Mouse (Mus musculus) intestine, embryonic 14.5 days (tissue): ENCODE results near the gene Slain1. TPM values are rescaled to one million over a fixed set of nuclear protein-coding genes. Genes with fewer than 3 reads are reported as not detected.

Experiments
- ATAC-seq: fragments of 200-750 bp; cut with Nextera tagmentation; replicated peaks from 2 replicates; pipeline ENCODE4 v1.8.0; 2017; ENCODE audit warnings: low read depth, moderate number of reproducible peaks, moderate TSS enrichment, moderate library complexity; ENCODE audit not compliant: low FRiP score, low TSS enrichment
- DNase-seq: peaks from one replicate; pipeline ENCODE4 v3.0.0-alpha.2; 2018; ENCODE audit warnings: low spot score
- H3K27ac ChIP-seq: fragments of 300-500 bp; sonication (generic); 2 replicates; pipeline ENCODE4 v1.5.1; 2014; ENCODE audit warnings: low read depth, mild to moderate bottlenecking, control low read depth
- H3K27me3 ChIP-seq: fragments of 300-500 bp; sonication (generic); replicated peaks from 2 replicates; pipeline ENCODE4 v1.6.1; 2014; ENCODE audit warnings: low read length, control low read depth; ENCODE audit not compliant: control insufficient read depth, insufficient read depth
- H3K36me3 ChIP-seq: fragments of 300-500 bp; sonication (generic); 2 replicates; pipeline ENCODE4 v1.6.1; 2014; ENCODE audit warnings: low read length, control low read depth; ENCODE audit not compliant: control insufficient read depth, insufficient read depth
- H3K4me1 ChIP-seq: fragments of 300-500 bp; sonication (generic); replicated peaks from 2 replicates; pipeline ENCODE4 v1.6.1; 2014; ENCODE audit warnings: low read length, control low read depth, mixed read lengths; ENCODE audit not compliant: control insufficient read depth, insufficient read depth
- H3K4me2 ChIP-seq: fragments of 300-500 bp; sonication (generic); 2 replicates; pipeline ENCODE4 v1.6.1; 2014; ENCODE audit warnings: low read length
- H3K4me3 ChIP-seq: fragments of 300-500 bp; sonication (generic); 2 replicates; pipeline ENCODE4 v1.5.1; 2014; ENCODE audit warnings: low read depth, low read length, control low read depth, mixed read lengths
- H3K9ac ChIP-seq: fragments of 300-500 bp; sonication (generic); 2 replicates; pipeline ENCODE4 v1.6.1; 2014; ENCODE audit warnings: mild to moderate bottlenecking, low read length
- H3K9me3 ChIP-seq: fragments of 300-500 bp; sonication (generic); 2 replicates; pipeline ENCODE4 v1.6.1; 2016; ENCODE audit warnings: low read length, control low read depth; ENCODE audit not compliant: control insufficient read depth
- WGBS: fragments of 180-500 bp; shearing (Covaris S2); extraction: QIAGEN DNeasy Blood & Tissue Kit; methylation state at CpG from one replicate; pipeline ENCODE4 v1.1.7; 2014; 5-methylcytosine and 5-hydroxymethylcytosine counted together
- polyA plus RNA-seq: library from polyadenylated mRNA; unstranded; fragments of >200 nt; fragmentation: Nextera tagmentation; extraction: Ambion mirVana; gene quantifications from 2 replicates; pipeline ENCODE4 v1.2.1, GENCODE M21; 2014

The Slain1 gene
- 3.2 and 4.1 TPM in 2 replicates for polyA plus RNA-seq

- Histone ChIP-seq H3K27ac (peak within 1 kb of the TSS; percentile 77), H3K9me3 (no peaks in the 10 kb centered on the region), H3K9ac (peak within 1 kb of the TSS; percentile 52), H3K27me3 (peaks cover 40% of the 10 kb centered on the region), H3K4me1 (0 out of 2 replicates have a peak, but pooled peaks cover 5% of the 10 kb centered on the region), H3K4me2 (peak within 1 kb of the TSS; percentile 97), H3K36me3 (no peaks in the 10 kb centered on the region), H3K4me3 (peak within 1 kb of the TSS; percentile 63)
- ATAC-seq (peak; percentile 98), DNase-seq (peak; percentile 90)
- WGBS: under 1% methylated on average over 32 of the region's 32 CpGs
Observed at GRCm38 (mm10) chr14:103649896-103650334, at the start of gene Slain1. TSS of gene Slain1 (plus strand) at chr14:103650228.

GRCm38 (mm10) chr14:103608063-103608462 lies 42.0 kb upstream of the Slain1 start:
- ATAC-seq: no peak
- WGBS: 85% methylated on average over 8 of the region's 8 CpGs
- Histone ChIP-seq H3K27me3 (no peaks in the 10 kb centered on the region), H3K4me2 (no peak overlapping the region), H3K36me3 (no peaks in the 10 kb centered on the region), H3K4me1 (no peaks in the 10 kb centered on the region), H3K27ac (no peak overlapping the region), H3K9me3 (no peaks in the 10 kb centered on the region), H3K4me3 (no peak overlapping the region), H3K9ac (no peak overlapping the region)
- DNase-seq: no peak

- H3K9ac ChIP-seq: no peak overlapping the region
- H3K9me3 ChIP-seq: no peaks in the 10 kb centered on the region
- 88% methylated on average over 6 of the region's 6 CpGs for WGBS
- ATAC-seq (no peak), DNase-seq (no peak)
- H3K4me2 ChIP-seq: no peak overlapping the region
- H3K27me3 ChIP-seq: no peaks in the 10 kb centered on the region
- no peak overlapping the region for H3K4me3 ChIP-seq
- H3K4me1 ChIP-seq: no peaks in the 10 kb centered on the region
- H3K36me3 ChIP-seq: no peaks in the 10 kb centered on the region
- H3K27ac ChIP-seq: no peak overlapping the region
Observed at GRCm38 (mm10) chr14:103613573-103614271, 36.3 kb upstream of the Slain1 start.

- Histone ChIP-seq H3K9me3 (no peaks in the 10 kb centered on the region), H3K4me1 (no peaks in the 10 kb centered on the region), H3K27me3 (no peaks in the 10 kb centered on the region), H3K4me2 (no peak overlapping the region), H3K9ac (no peak overlapping the region), H3K36me3 (no peaks in the 10 kb centered on the region), H3K4me3 (no peak overlapping the region), H3K27ac (no peak overlapping the region)
- WGBS: 90% methylated on average over 4 of the region's 4 CpGs
- ATAC-seq (no peak), DNase-seq (no peak)
Observed at GRCm38 (mm10) chr14:103614272-103614587, 35.8 kb upstream of the Slain1 start.

- Histone ChIP-seq H3K4me2 (no peak overlapping the region), H3K9ac (no peak overlapping the region), H3K9me3 (no peaks in the 10 kb centered on the region), H3K36me3 (no peaks in the 10 kb centered on the region), H3K4me1 (no peaks in the 10 kb centered on the region), H3K27me3 (no peaks in the 10 kb centered on the region), H3K4me3 (no peak overlapping the region), H3K27ac (no peak overlapping the region)
- no peak for ATAC-seq
- 87% methylated on average over 4 of the region's 4 CpGs for WGBS
- no peak for DNase-seq
Observed at GRCm38 (mm10) chr14:103619756-103620155, 30.3 kb upstream of the Slain1 start.

GRCm38 (mm10) chr14:103621207-103621606 lies 28.8 kb upstream of the Slain1 start:
- H3K9ac ChIP-seq: no peak overlapping the region
- DNase-seq (no peak), ATAC-seq (no peak)
- no peak overlapping the region for H3K4me2 ChIP-seq
- H3K4me1 ChIP-seq: no peaks in the 10 kb centered on the region
- H3K4me3 ChIP-seq: no peak overlapping the region
- H3K27me3 ChIP-seq: no peaks in the 10 kb centered on the region
- H3K36me3 ChIP-seq: no peaks in the 10 kb centered on the region
- H3K9me3 ChIP-seq: no peaks in the 10 kb centered on the region
- 92% methylated on average over 2 of the region's 2 CpGs for WGBS
- H3K27ac ChIP-seq: no peak overlapping the region

GRCm38 (mm10) chr14:103626100-103626499 lies 23.9 kb upstream of the Slain1 start:
- Histone ChIP-seq H3K4me2 (no peak overlapping the region), H3K9ac (no peak overlapping the region), H3K27me3 (no peaks in the 10 kb centered on the region), H3K4me1 (no peaks in the 10 kb centered on the region), H3K36me3 (no peaks in the 10 kb centered on the region), H3K27ac (no peak overlapping the region), H3K4me3 (no peak overlapping the region), H3K9me3 (no peaks in the 10 kb centered on the region)
- ATAC-seq (no peak), DNase-seq (no peak)
- 86% methylated on average over 6 of the region's 6 CpGs for WGBS

- Histone ChIP-seq H3K27ac (no peak overlapping the region), H3K9me3 (no peaks in the 10 kb centered on the region), H3K27me3 (no peaks in the 10 kb centered on the region), H3K36me3 (no peaks in the 10 kb centered on the region), H3K4me2 (no peak overlapping the region), H3K9ac (no peak overlapping the region), H3K4me3 (no peak overlapping the region), H3K4me1 (no peaks in the 10 kb centered on the region)
- ATAC-seq (no peak), DNase-seq (no peak)
- WGBS: 73% methylated on average over 7 of the region's 7 CpGs
Observed at GRCm38 (mm10) chr14:103629639-103630364, 20.2 kb upstream of the Slain1 start.

GRCm38 (mm10) chr14:103630545-103630944 lies 19.5 kb upstream of the Slain1 start:
- H3K36me3 ChIP-seq: no peaks in the 10 kb centered on the region
- DNase-seq: no peak

More at GRCm38 (mm10) chr14:103630545-103630944, 19.5 kb upstream of the Slain1 start:
- WGBS: 80% methylated on average over 8 of the region's 8 CpGs
- H3K4me1 ChIP-seq: no peaks in the 10 kb centered on the region
- no peak for ATAC-seq
- H3K4me3 ChIP-seq: no peak overlapping the region
- no peaks in the 10 kb centered on the region for H3K27me3 ChIP-seq
- H3K9me3 ChIP-seq: no peaks in the 10 kb centered on the region
- no peak overlapping the region for H3K4me2 ChIP-seq
- H3K9ac ChIP-seq: no peak overlapping the region
- no peak overlapping the region for H3K27ac ChIP-seq
